Mouse (Mus musculus) gastrocnemius, postnatal 25 days (tissue): ENCODE measurements around the gene Ext2. TPM values are rescaled to one million over a fixed set of nuclear protein-coding genes. Genes with fewer than 3 reads are reported as not detected.

Experiments used
- DNase-seq: peaks from one replicate; pipeline ENCODE4 v3.0.0; 2022
- total RNA-seq, 2 experiments: library from RNA; stranded (reverse); gene quantifications; 1 replicate in 1 of 2; 2 replicates in 1 of 2; pipeline ENCODE4 v1.2.3; 2021

Gene Ext2
- total RNA-seq, 2 experiments from 2014 or later = 30.7 to 34.6 TPM

DNA sequence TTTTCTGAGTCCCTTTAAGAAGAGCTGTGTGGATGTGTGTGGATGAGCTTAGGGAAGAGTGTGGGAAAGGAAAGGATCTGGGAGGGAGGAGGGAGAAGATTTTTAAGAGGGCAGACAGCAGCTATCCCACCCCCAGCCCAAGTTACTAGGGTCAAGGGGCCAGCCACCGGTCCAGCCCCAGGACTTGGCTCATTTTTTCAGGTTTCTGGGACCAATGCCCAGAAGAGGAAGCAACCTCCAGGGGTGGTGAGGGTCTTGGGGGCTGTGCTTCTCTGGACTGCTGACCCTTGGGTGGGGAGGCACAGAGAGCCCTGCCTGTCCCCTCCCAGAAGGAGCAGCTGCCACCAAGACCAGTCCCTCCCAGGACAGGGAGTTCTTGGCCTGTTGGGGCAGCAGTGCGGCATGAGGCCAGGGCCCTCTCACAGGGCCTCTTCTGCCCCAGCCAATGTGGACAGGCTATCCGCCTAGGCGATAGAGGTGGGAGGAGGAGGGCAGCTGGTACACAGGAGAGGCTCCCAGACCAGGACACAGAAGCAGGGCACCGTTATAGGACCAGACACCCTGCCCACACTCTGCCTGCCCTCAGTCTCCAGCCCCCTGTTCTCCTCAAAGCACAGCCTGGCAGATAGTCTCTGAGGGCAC lies 203.0 kb downstream of the Ext2 start:
- DNase-seq = peak; percentile 81

GRCm38 (mm10) chr2:93618447-93619199 lies 203.7 kb downstream of the Ext2 start:
- DNase-seq = no peak

DNA sequence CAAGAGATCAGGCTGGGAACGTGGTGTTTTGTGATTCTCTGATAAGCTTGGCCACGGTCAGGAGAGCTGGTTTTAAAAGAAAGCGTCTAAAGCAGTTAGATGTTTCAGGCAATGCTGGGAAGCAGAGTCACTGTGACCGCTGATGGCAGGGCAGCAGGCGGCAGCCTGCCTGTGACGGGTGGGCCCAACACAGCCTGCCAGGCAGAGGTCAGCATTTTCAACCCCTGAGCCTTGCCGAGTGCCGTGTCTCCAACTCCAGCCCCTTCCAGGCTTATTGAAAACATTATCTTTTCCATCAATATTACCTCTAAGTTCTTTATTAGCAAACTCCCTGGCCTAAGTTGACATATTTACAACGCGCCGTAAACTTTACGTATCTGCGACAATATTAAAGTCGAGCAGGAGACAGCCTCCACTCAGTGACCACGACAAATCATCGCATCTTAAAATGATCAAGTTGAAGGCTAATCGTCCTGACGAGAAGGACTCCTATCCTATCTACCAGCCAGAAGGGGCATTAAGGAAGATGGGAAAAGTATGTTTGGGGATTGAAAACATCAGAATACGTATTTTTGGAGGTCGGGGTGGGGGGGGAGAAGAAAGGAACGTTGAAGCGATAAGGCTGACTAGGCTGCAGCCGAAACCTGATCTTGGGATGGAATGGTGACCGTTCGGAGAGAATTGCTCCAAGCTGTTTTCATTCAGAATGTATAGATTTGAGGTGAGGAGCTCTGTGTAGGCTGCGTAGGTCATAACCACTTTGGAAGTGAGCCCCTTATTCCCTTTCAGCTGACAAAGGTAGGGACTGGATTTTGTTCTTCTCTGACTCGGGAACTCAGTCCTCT lies 206.3 kb downstream of the Ext2 start:
- DNase-seq = no peak

DNA sequence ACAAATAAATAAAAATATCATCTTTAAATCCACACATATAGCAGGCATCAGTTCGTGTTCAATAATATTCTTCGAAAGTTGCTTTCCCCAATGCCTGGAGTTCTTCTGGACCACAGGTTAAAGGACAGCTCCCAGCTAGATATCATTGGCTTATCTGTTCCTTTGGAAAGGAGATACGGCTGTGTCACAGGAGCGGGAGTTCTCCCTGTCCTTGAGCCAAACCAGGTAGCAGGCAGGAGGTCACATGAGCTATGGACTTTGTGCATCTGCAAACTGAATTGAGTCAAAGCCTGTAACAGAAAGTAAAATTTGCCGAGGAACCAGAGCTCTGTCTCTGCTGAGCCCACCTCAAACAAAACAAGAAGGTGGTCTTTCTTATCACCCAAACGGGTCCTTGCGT lies 209.3 kb downstream of the Ext2 start:
- DNase-seq = no peak

Other genes with a start within 250 kb of the Ext2 start
- under 1 TPM; 0.33 to 0.56 TPM for gene Alx4, start 180.2 kb downstream of the Ext2 start, total RNA-seq
- gene Accs, start 27.4 kb upstream of the Ext2 start, total RNA-seq = 1 to 10 TPM; 2.3 to 4.1 TPM
- gene Accsl, start 46.6 kb upstream of the Ext2 start, total RNA-seq = not detected
- gene Gm13889, start 134.6 kb upstream of the Ext2 start, total RNA-seq = 1 to 10 TPM; 8.3 to 8.8 TPM
- gene Gm27027, start 173.8 kb upstream of the Ext2 start, total RNA-seq = not detected
- gene Alkbh3, start 188.2 kb upstream of the Ext2 start, total RNA-seq = 10 to 100 TPM; 54.2 to 59.3 TPM